Mouse (Mus musculus): ENCODE measurements at regions not wholly inside any gene's neighbourhood (a gene's known extent, or its start where the extent isn't known, plus 50 kb on each side); places are given as distances from the start of the nearest gene placed in this dataset.

- WGBS, result 83% methylated on average over 4 of the region's 4 CpGs
- no peaks in the 10 kb centered on the region for H3K4me1 ChIP-seq (replicated peaks; ENCODE audit: control insufficient read depth, insufficient read depth, low read length)
- no peak overlapping the region for H3K4me2 ChIP-seq
- no peaks in the 10 kb centered on the region for H3K9me3 ChIP-seq (ENCODE audit: control insufficient read depth, low read length)
- no peak for ATAC-seq (replicated peaks; ENCODE audit: low FRiP score)
- no peak overlapping the region for H3K4me3 ChIP-seq (ENCODE audit: low read depth, low read length)
- no peak overlapping the region for H3K9ac ChIP-seq (ENCODE audit: low read depth, low read length)
- no peak for DNase-seq (ENCODE audit: low spot score)
- H3K27ac ChIP-seq (ENCODE audit: low read depth, low read length), result no peak overlapping the region
- H3K36me3 ChIP-seq (ENCODE audit: control insufficient read depth, insufficient read depth, low read length), result no peaks in the 10 kb centered on the region
- no peaks in the 10 kb centered on the region for H3K27me3 ChIP-seq (replicated peaks; ENCODE audit: control insufficient read depth, insufficient read depth, low read length)
Observed at GRCm38 (mm10) chr4:62799923-62800322, 165.4 kb upstream of the Zfp618 start.

- Histone ChIP-seq H3K27ac (ENCODE audit: low read depth, low read length) (no peak overlapping the region), H3K9me3 (ENCODE audit: control insufficient read depth, low read length) (no peaks in the 10 kb centered on the region), H3K4me2 (no peak overlapping the region), H3K4me3 (ENCODE audit: low read depth, low read length) (no peak overlapping the region), H3K27me3 (replicated peaks; ENCODE audit: control insufficient read depth, insufficient read depth, low read length) (no peaks in the 10 kb centered on the region), H3K4me1 (replicated peaks; ENCODE audit: control insufficient read depth, insufficient read depth, low read length) (peaks cover 15% of the 10 kb centered on the region), H3K36me3 (ENCODE audit: control insufficient read depth, insufficient read depth, low read length) (no peaks in the 10 kb centered on the region), H3K9ac (ENCODE audit: low read depth, low read length) (no peak overlapping the region)
- DNase-seq (ENCODE audit: low spot score) (no peak), ATAC-seq (replicated peaks; ENCODE audit: low FRiP score) (no peak)
- 8% methylated on average over 6 of the region's 6 CpGs for WGBS
Observed at GRCm38 (mm10) chr4:62805841-62806240, 159.5 kb upstream of the Zfp618 start.

- no peak overlapping the region for H3K4me2 ChIP-seq
- H3K4me3 ChIP-seq (ENCODE audit: low read depth, low read length), result no peak overlapping the region
- H3K27me3 ChIP-seq (replicated peaks; ENCODE audit: control insufficient read depth, insufficient read depth, low read length), result no peaks in the 10 kb centered on the region
- DNase-seq (ENCODE audit: low spot score) (no peak), ATAC-seq (replicated peaks; ENCODE audit: low FRiP score) (peak; percentile 60; the same call in 1 of the 2 replicates)
- no peak overlapping the region for H3K9ac ChIP-seq (ENCODE audit: low read depth, low read length)
- WGBS, result 24% methylated on average over 2 of the region's 2 CpGs
- 0 out of 2 replicates have a peak overlapping the region, but pooled peaks have one; percentile 8 for H3K27ac ChIP-seq (ENCODE audit: low read depth, low read length)
- no peaks in the 10 kb centered on the region for H3K36me3 ChIP-seq (ENCODE audit: control insufficient read depth, insufficient read depth, low read length)
- peaks cover 15% of the 10 kb centered on the region for H3K4me1 ChIP-seq (replicated peaks; ENCODE audit: control insufficient read depth, insufficient read depth, low read length)
- H3K9me3 ChIP-seq (ENCODE audit: control insufficient read depth, low read length), result no peaks in the 10 kb centered on the region
Observed at GRCm38 (mm10) chr4:62806786-62807185, 158.6 kb upstream of the Zfp618 start.

- no peaks in the 10 kb centered on the region for H3K9me3 ChIP-seq (ENCODE audit: control insufficient read depth, low read length)
- no peaks in the 10 kb centered on the region for H3K36me3 ChIP-seq (ENCODE audit: control insufficient read depth, insufficient read depth, low read length)
- DNase-seq (ENCODE audit: low spot score) (no peak), ATAC-seq (replicated peaks; ENCODE audit: low FRiP score) (no peak)
- no peak overlapping the region for H3K9ac ChIP-seq (ENCODE audit: low read depth, low read length)
- peaks cover 15% of the 10 kb centered on the region for H3K4me1 ChIP-seq (replicated peaks; ENCODE audit: control insufficient read depth, insufficient read depth, low read length)
- no peaks in the 10 kb centered on the region for H3K27me3 ChIP-seq (replicated peaks; ENCODE audit: control insufficient read depth, insufficient read depth, low read length)
- WGBS, result 64% methylated on average over 12 of the region's 12 CpGs
- no peak overlapping the region for H3K4me2 ChIP-seq
- H3K4me3 ChIP-seq (ENCODE audit: low read depth, low read length), result no peak overlapping the region
- no peak overlapping the region for H3K27ac ChIP-seq (ENCODE audit: low read depth, low read length)
Observed at GRCm38 (mm10) chr4:62807926-62808552, 157.3 kb upstream of the Zfp618 start.

- 88% methylated on average over 12 of the region's 12 CpGs for WGBS
- H3K9me3 ChIP-seq (ENCODE audit: control insufficient read depth, low read length), result no peaks in the 10 kb centered on the region
- no peak overlapping the region for H3K27ac ChIP-seq (ENCODE audit: low read depth, low read length)
- peaks cover 15% of the 10 kb centered on the region for H3K4me1 ChIP-seq (replicated peaks; ENCODE audit: control insufficient read depth, insufficient read depth, low read length)
- no peak overlapping the region for H3K9ac ChIP-seq (ENCODE audit: low read depth, low read length)
- DNase-seq (ENCODE audit: low spot score), result no peak
- no peaks in the 10 kb centered on the region for H3K27me3 ChIP-seq (replicated peaks; ENCODE audit: control insufficient read depth, insufficient read depth, low read length)
- no peak overlapping the region for H3K4me3 ChIP-seq (ENCODE audit: low read depth, low read length)
- no peak for ATAC-seq (replicated peaks; ENCODE audit: low FRiP score)
- no peak overlapping the region for H3K4me2 ChIP-seq
- H3K36me3 ChIP-seq (ENCODE audit: control insufficient read depth, insufficient read depth, low read length), result no peaks in the 10 kb centered on the region
Observed at GRCm38 (mm10) chr4:62808553-62808950, 156.8 kb upstream of the Zfp618 start.

- no peaks in the 10 kb centered on the region for H3K9me3 ChIP-seq (ENCODE audit: control insufficient read depth, low read length)
- peaks cover 15% of the 10 kb centered on the region for H3K4me1 ChIP-seq (replicated peaks; ENCODE audit: control insufficient read depth, insufficient read depth, low read length)
- ATAC-seq (replicated peaks; ENCODE audit: low FRiP score) (no peak), DNase-seq (ENCODE audit: low spot score) (no peak)
- H3K9ac ChIP-seq (ENCODE audit: low read depth, low read length), result no peak overlapping the region
- no peaks in the 10 kb centered on the region for H3K36me3 ChIP-seq (ENCODE audit: control insufficient read depth, insufficient read depth, low read length)
- H3K4me3 ChIP-seq (ENCODE audit: low read depth, low read length), result no peak overlapping the region
- WGBS, result 78% methylated on average over 4 of the region's 4 CpGs
- no peaks in the 10 kb centered on the region for H3K27me3 ChIP-seq (replicated peaks; ENCODE audit: control insufficient read depth, insufficient read depth, low read length)
- no peak overlapping the region for H3K27ac ChIP-seq (ENCODE audit: low read depth, low read length)
- no peak overlapping the region for H3K4me2 ChIP-seq
Observed at GRCm38 (mm10) chr4:62809048-62809447, 156.3 kb upstream of the Zfp618 start.

GRCm38 (mm10) chr4:62819889-62820288 is 145.5 kb upstream of the Zfp618 start:
- no peaks in the 10 kb centered on the region for H3K4me1 ChIP-seq (replicated peaks; ENCODE audit: control insufficient read depth, insufficient read depth, low read length)
- WGBS, result 84% methylated on average over 2 of the region's 2 CpGs
- H3K27ac ChIP-seq (ENCODE audit: low read depth, low read length), result no peak overlapping the region
- no peaks in the 10 kb centered on the region for H3K9me3 ChIP-seq (ENCODE audit: control insufficient read depth, low read length)
- ATAC-seq (replicated peaks; ENCODE audit: low FRiP score) (no peak), DNase-seq (ENCODE audit: low spot score) (no peak)
- H3K9ac ChIP-seq (ENCODE audit: low read depth, low read length), result no peak overlapping the region
- H3K4me2 ChIP-seq, result no peak overlapping the region
- no peak overlapping the region for H3K4me3 ChIP-seq (ENCODE audit: low read depth, low read length)
- H3K27me3 ChIP-seq (replicated peaks; ENCODE audit: control insufficient read depth, insufficient read depth, low read length), result no peaks in the 10 kb centered on the region; the same call in 1 of the 2 replicates
- H3K36me3 ChIP-seq (ENCODE audit: control insufficient read depth, insufficient read depth, low read length), result no peaks in the 10 kb centered on the region

- Histone ChIP-seq H3K4me1 (replicated peaks; ENCODE audit: control insufficient read depth, insufficient read depth, low read length) (no peaks in the 10 kb centered on the region), H3K27me3 (replicated peaks; ENCODE audit: control insufficient read depth, insufficient read depth, low read length) (no peaks in the 10 kb centered on the region; the same call in 1 of the 2 replicates), H3K9me3 (ENCODE audit: control insufficient read depth, low read length) (no peaks in the 10 kb centered on the region), H3K36me3 (ENCODE audit: control insufficient read depth, insufficient read depth, low read length) (no peaks in the 10 kb centered on the region), H3K4me2 (no peak overlapping the region), H3K27ac (ENCODE audit: low read depth, low read length) (no peak overlapping the region), H3K9ac (ENCODE audit: low read depth, low read length) (no peak overlapping the region), H3K4me3 (ENCODE audit: low read depth, low read length) (no peak overlapping the region)
- DNase-seq (ENCODE audit: low spot score) (no peak), ATAC-seq (replicated peaks; ENCODE audit: low FRiP score) (no peak)
- 50% methylated on average over 2 of the region's 2 CpGs for WGBS
Observed at GRCm38 (mm10) chr4:62821288-62821687, 144.1 kb upstream of the Zfp618 start.

- ATAC-seq (replicated peaks; ENCODE audit: low FRiP score), result no peak
- Histone ChIP-seq H3K4me1 (replicated peaks; ENCODE audit: control insufficient read depth, insufficient read depth, low read length) (no peaks in the 10 kb centered on the region), H3K27ac (ENCODE audit: low read depth, low read length) (no peak overlapping the region), H3K4me2 (no peak overlapping the region), H3K9me3 (ENCODE audit: control insufficient read depth, low read length) (no peaks in the 10 kb centered on the region), H3K27me3 (replicated peaks; ENCODE audit: control insufficient read depth, insufficient read depth, low read length) (no peaks in the 10 kb centered on the region; the same call in 1 of the 2 replicates), H3K4me3 (ENCODE audit: low read depth, low read length) (no peak overlapping the region), H3K9ac (ENCODE audit: low read depth, low read length) (no peak overlapping the region), H3K36me3 (ENCODE audit: control insufficient read depth, insufficient read depth, low read length) (no peaks in the 10 kb centered on the region)
- DNase-seq (ENCODE audit: low spot score), result no peak
- WGBS, result 43% methylated on average over 7 of the region's 7 CpGs
Observed at GRCm38 (mm10) chr4:62822568-62822967, 142.8 kb upstream of the Zfp618 start.
